Mouse (Mus musculus): ENCODE results near the gene Ky. TPM values are rescaled to one million over a fixed set of nuclear protein-coding genes. Genes with fewer than 3 reads are reported as not detected.

Gene Ky
- total and polyA plus RNA-seq, 3 experiments: not detected

DNA sequence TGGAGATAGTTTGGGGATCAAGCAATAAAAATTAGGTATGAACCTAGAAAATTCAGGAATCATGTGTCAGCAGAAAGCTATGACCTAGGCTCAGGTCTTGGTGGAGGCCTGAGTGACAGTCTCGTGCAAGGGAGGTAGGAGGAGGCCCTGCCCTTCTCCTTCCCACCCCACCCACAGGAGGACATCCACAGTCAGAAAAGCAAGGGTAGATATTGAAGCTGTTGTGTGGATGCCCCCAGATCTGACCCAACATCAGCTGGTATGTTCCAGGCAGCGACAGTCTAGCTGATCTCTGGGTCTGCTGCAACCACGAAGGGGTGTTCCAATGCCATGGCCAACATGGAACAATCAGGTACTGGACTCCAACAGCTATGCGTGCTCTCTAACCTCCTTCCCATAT is 10.3 kb upstream of the Ky start:
- TF ChIP-seq GATA1 (IDR thresholded peaks at IDR 0.05; ENCODE audit: low read depth, low read length) (no peak), TAL1 (IDR thresholded peaks at IDR 0.05; ENCODE audit: low read length) (no peak), CHD1 (IDR thresholded peaks at IDR 0.05; ENCODE audit: low read depth, low read length) (no peak), E2F4 (IDR thresholded peaks at IDR 0.05; ENCODE audit: borderline replicate concordance, low read depth, low read length) (no peak), EP300 (IDR thresholded peaks at IDR 0.05; ENCODE audit: low read depth in 1 of 2, low read length in 2 of 2) (no peak), ZC3H11A (IDR thresholded peaks at IDR 0.05; ENCODE audit: low read depth, low read length) (no peak), MYB (IDR thresholded peaks at IDR 0.05; ENCODE audit: low read depth, low read length) (no peak), SMC3 (IDR thresholded peaks at IDR 0.05; ENCODE audit: low read depth, low read length) (no peak)
- no peaks in the 10 kb centered on the region for H3K79me2 ChIP-seq (ENCODE audit: control insufficient read depth, insufficient read depth, low read length, poor library complexity)
- no peaks in the 10 kb centered on the region for H3K27me3 ChIP-seq (ENCODE audit: control insufficient read depth in 1 of 2, insufficient read depth in 2 of 2, low read length in 2 of 2)
- no peaks in the 10 kb centered on the region for H3K4me1 ChIP-seq (ENCODE audit: control insufficient read depth in 1 of 2, insufficient read depth in 2 of 2, low read length in 2 of 2)
- no peak for DNase-seq (ENCODE audit: low read depth, low spot score)
- no peaks in the 10 kb centered on the region for H3K36me3 ChIP-seq (ENCODE audit: control insufficient read depth in 1 of 2, insufficient read depth in 2 of 2, low read length in 2 of 2)
- H3K9me3 ChIP-seq (replicated peaks; ENCODE audit: insufficient read depth, low read length): no peaks in the 10 kb centered on the region
- H3K27ac ChIP-seq (ENCODE audit: control insufficient read depth, low read depth, low read length): no peak overlapping the region
- no peak overlapping the region for H3K4me3 ChIP-seq (ENCODE audit: control insufficient read depth in 1 of 2, insufficient read depth in 1 of 2, low read depth in 2 of 2, low read length in 2 of 2)
- H3K9ac ChIP-seq (ENCODE audit: control insufficient read depth, low read depth, low read length, poor library complexity, severe bottlenecking): no peak overlapping the region

DNA sequence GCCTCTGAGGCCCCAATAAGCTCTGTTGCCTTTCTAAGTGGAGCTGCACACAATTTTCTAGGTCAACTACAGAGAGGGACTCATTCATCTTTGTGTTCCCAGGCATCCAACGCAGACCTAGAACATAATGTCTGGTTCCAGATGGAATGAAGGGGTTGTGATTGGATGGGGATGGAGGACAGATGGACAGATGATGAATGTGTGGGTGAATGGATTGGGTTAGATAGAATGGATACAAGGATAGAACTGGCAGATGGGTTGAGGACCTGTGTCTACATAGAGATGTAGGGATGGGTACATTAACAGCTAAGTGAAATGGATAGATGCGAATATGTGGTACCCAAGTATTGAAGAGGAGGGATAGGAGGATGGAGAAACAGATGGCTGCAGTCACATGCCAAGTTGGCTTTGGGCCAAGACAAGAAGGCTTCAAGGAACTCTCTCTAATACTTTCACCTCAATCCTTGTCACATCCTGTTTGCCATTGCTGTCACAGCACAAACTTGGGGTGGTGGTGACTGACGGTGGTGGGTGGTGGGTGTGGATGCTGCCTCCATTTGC is 9.0 kb upstream of the Ky start:
- Histone ChIP-seq H3K79me2 (ENCODE audit: control insufficient read depth, insufficient read depth, low read length, poor library complexity) (no peaks in the 10 kb centered on the region), H3K9ac (ENCODE audit: control insufficient read depth, low read depth, low read length, poor library complexity, severe bottlenecking) (no peak overlapping the region), H3K4me1 (ENCODE audit: control insufficient read depth in 1 of 2, insufficient read depth in 2 of 2, low read length in 2 of 2) (no peaks in the 10 kb centered on the region), H3K9me3 (replicated peaks; ENCODE audit: insufficient read depth, low read length) (no peaks in the 10 kb centered on the region), H3K36me3 (ENCODE audit: control insufficient read depth in 1 of 2, insufficient read depth in 2 of 2, low read length in 2 of 2) (no peaks in the 10 kb centered on the region), H3K27ac (ENCODE audit: control insufficient read depth, low read depth, low read length) (no peak overlapping the region), H3K27me3 (ENCODE audit: control insufficient read depth in 1 of 2, insufficient read depth in 2 of 2, low read length in 2 of 2) (no peaks in the 10 kb centered on the region), H3K4me3 (ENCODE audit: control insufficient read depth in 1 of 2, insufficient read depth in 1 of 2, low read depth in 2 of 2, low read length in 2 of 2) (no peak overlapping the region)
- TF ChIP-seq CHD2 (IDR thresholded peaks at IDR 0.05; ENCODE audit: low read length): no peak
- no peak for TF ChIP-seq MAZ (IDR thresholded peaks at IDR 0.05; ENCODE audit: low read depth, low read length)
- no peak for TF ChIP-seq USF2 (IDR thresholded peaks at IDR 0.05; ENCODE audit: borderline replicate concordance in 1 of 2, insufficient read depth in 1 of 2, low read depth in 1 of 2, low read length in 2 of 2)
- TF ChIP-seq GABPA (IDR thresholded peaks at IDR 0.05; ENCODE audit: low read depth, low read length): no peak
- TF ChIP-seq MYB (IDR thresholded peaks at IDR 0.05; ENCODE audit: low read depth, low read length): no peak
- TF ChIP-seq SMC3 (IDR thresholded peaks at IDR 0.05; ENCODE audit: low read depth, low read length): no peak
- no peak for TF ChIP-seq MAX (IDR thresholded peaks at IDR 0.05; ENCODE audit: low read length)
- no peak for TF ChIP-seq ZC3H11A (IDR thresholded peaks at IDR 0.05; ENCODE audit: low read depth, low read length)
- TF ChIP-seq MEF2A (IDR thresholded peaks at IDR 0.05; ENCODE audit: extremely low read depth, insufficient replicate concordance, low read depth, low read length, poor library complexity, severe bottlenecking): no peak
- TF ChIP-seq POLR2A (IDR thresholded peaks at IDR 0.05; ENCODE audit: control insufficient read depth in 1 of 2, insufficient read depth in 1 of 2, low read depth in 1 of 2, low read length in 2 of 2, poor library complexity in 1 of 2): no peak
- DNase-seq (ENCODE audit: low read depth, low spot score): no peak
